In the genomic region with DNA sequence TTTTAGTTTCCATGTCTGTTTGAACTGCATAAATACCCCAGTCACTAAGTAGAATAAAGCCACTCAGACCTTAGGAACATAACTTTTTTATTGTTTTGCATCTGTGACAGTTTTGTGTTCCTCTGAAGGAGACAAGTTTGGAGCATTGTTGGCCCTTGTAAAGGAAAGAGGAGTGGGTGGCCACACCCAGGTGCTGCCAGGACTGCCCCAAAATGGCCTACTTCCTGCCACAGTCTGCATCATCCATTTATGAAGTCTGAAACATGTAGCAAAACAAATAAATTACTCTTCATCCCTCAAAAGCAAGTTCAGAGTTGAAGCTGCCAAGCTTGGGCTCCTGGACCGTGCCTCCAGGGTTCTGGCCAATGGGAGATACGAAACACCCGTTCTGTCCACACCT, we compare ENCODE assay signal across 15 mouse cellular contexts.
"Had no signal": no experiment of that assay in that cellular context is flagged by ENCODE, and none has a peak within 500 bp of the region (broad histone marks: within the 10 kb centered on the region; RNA-seq: fewer than 3 reads in every experiment).

No protein-coding gene starts in this region.

- ATAC-seq: midbrain, embryonic 13.5 days; midbrain, embryonic 15.5 days had no signal

- H3K9ac ChIP-seq: lung, embryonic 14.5 days; midbrain, embryonic 13.5 days; midbrain, embryonic 15.5 days; neural tube, embryonic 12.5 days; stomach, embryonic 15.5 days had no signal

- H3K9me3 ChIP-seq: megakaryocyte, embryonic 14.5 days; midbrain, embryonic 13.5 days; midbrain, embryonic 15.5 days; stomach, embryonic 15.5 days had no signal

- H3K27me3 ChIP-seq: midbrain, embryonic 13.5 days; midbrain, embryonic 15.5 days; neural tube, embryonic 12.5 days; stomach, embryonic 15.5 days had no signal

- H3K4me1 ChIP-seq: megakaryocyte, embryonic 14.5 days; midbrain, embryonic 13.5 days; midbrain, embryonic 15.5 days; neural tube, embryonic 12.5 days; stomach, embryonic 15.5 days had no signal

- H3K27ac ChIP-seq: macrophage; midbrain, embryonic 13.5 days; midbrain, embryonic 15.5 days; neural tube, embryonic 12.5 days; stomach, embryonic 15.5 days; stomach, postnatal 0 days had no signal

- H3K4me3 ChIP-seq: megakaryocyte, embryonic 14.5 days; midbrain, embryonic 13.5 days; midbrain, embryonic 15.5 days; neural tube, embryonic 12.5 days; stomach, embryonic 15.5 days had no signal

- H3K4me2 ChIP-seq: lung, embryonic 14.5 days; midbrain, embryonic 13.5 days; midbrain, embryonic 15.5 days; neural tube, embryonic 12.5 days; stomach, embryonic 15.5 days had no signal

- DNase-seq: lung, adult 18-20 months; lung, embryonic 14.5 days; lung, postnatal 10 days; lung, postnatal 36 days; right cerebral cortex, postnatal 14 days; thymus, adult 2 months; thymus, postnatal 25 days; thymus, postnatal 4 days had no signal
